Mouse (Mus musculus) layer of hippocampus, postnatal 14 days (tissue): ENCODE measurements around the gene Mbl2. TPM values are rescaled to one million over a fixed set of nuclear protein-coding genes. Genes with fewer than 3 reads are reported as not detected.
"Not testable (repeated sequence)": the region's sequence is repeated elsewhere in the genome, so short reads cannot be mapped to it uniquely, and the experiment has no call there.

Source experiments
- DNase-seq, 2 experiments: peaks; one replicate each; pipeline ENCODE4 v3.0.0; 2021 to 2022; ENCODE audit warnings: low spot score in 2 of 2, mixed read lengths in 1 of 2
- long read RNA-seq, 2 experiments: library from polyadenylated mRNA; stranded (forward); transcript quantifications; one replicate each; pipeline ENCODE4 v2.0.0; 2021
- total RNA-seq, 2 experiments: library from RNA; stranded (reverse); gene quantifications; 2 replicates each; pipeline ENCODE4 v1.2.3; 2021

The Mbl2 gene
- not detected for total RNA-seq
- long read RNA-seq, experiment 1, result 0 reads
- long read RNA-seq, experiment 2, result 0 reads

GRCm38 (mm10) chr19:30232691-30233090 lies at the start of gene Mbl2:
Gene Mbl2, plus strand, starts transcription at chr19:30232942.
- DNase-seq, result no peak

- no peak for DNase-seq
Observed at GRCm38 (mm10) chr19:30185536-30185935, 47.2 kb upstream of the Mbl2 start.

- no peak for DNase-seq
Observed at GRCm38 (mm10) chr19:30187232-30187631, 45.5 kb upstream of the Mbl2 start.

- no peak for DNase-seq
Observed at GRCm38 (mm10) chr19:30194999-30195398, 37.7 kb upstream of the Mbl2 start.

- no peak for DNase-seq
Observed at GRCm38 (mm10) chr19:30202177-30202576, 30.6 kb upstream of the Mbl2 start.

- peak; percentile 17 to 42 for DNase-seq
Observed at GRCm38 (mm10) chr19:30205159-30205816, 27.5 kb upstream of the Mbl2 start.

- DNase-seq, result no peak
Observed at GRCm38 (mm10) chr19:30205874-30206273, 26.9 kb upstream of the Mbl2 start.

GRCm38 (mm10) chr19:30206981-30207380 lies 25.8 kb upstream of the Mbl2 start:
- no peak for DNase-seq

GRCm38 (mm10) chr19:30209006-30209405 lies 23.7 kb upstream of the Mbl2 start:
- DNase-seq, result not testable (repeated sequence)

- DNase-seq, result no peak
Observed at GRCm38 (mm10) chr19:30214026-30214425, 18.7 kb upstream of the Mbl2 start.

- not testable (repeated sequence) for DNase-seq
Observed at GRCm38 (mm10) chr19:30215736-30216135, 17.0 kb upstream of the Mbl2 start.

- no peak for DNase-seq
Observed at GRCm38 (mm10) chr19:30216186-30216585, 16.6 kb upstream of the Mbl2 start.

GRCm38 (mm10) chr19:30217335-30217734 lies 15.4 kb upstream of the Mbl2 start:
- peak; percentile 36 to 74 for DNase-seq

- DNase-seq, result not testable (repeated sequence)
Observed at GRCm38 (mm10) chr19:30222593-30222992, 10.1 kb upstream of the Mbl2 start.

- DNase-seq, result no peak
Observed at GRCm38 (mm10) chr19:30229477-30229876, 3.3 kb upstream of the Mbl2 start.

- no peak for DNase-seq
Observed at GRCm38 (mm10) chr19:30234416-30234815, 1.7 kb downstream of the Mbl2 start.

GRCm38 (mm10) chr19:30247359-30247758 lies 14.6 kb downstream of the Mbl2 start:
- no peak for DNase-seq

GRCm38 (mm10) chr19:30248822-30249221 lies 16.1 kb downstream of the Mbl2 start:
- peak; percentile 67 to 69 for DNase-seq

GRCm38 (mm10) chr19:30252253-30252652 lies 19.5 kb downstream of the Mbl2 start:
- no peak for DNase-seq

GRCm38 (mm10) chr19:30256339-30256738 lies 23.6 kb downstream of the Mbl2 start:
- no peak for DNase-seq

- DNase-seq, result no peak
Observed at GRCm38 (mm10) chr19:30281125-30281524, 48.4 kb downstream of the Mbl2 start.

- DNase-seq, result peak in 1 of 2 experiments; percentile 37
Observed at GRCm38 (mm10) chr19:30287899-30288490, 55.3 kb downstream of the Mbl2 start.
